ENCODE assay signal across 8 mouse cellular contexts in genomic region chrX:72918682-72919059, GRCm38 (mm10). TPM values are rescaled to one million over a fixed set of nuclear protein-coding genes. Genes with fewer than 3 reads are reported as not detected.
DNase-seq lines count a peak whose midpoint lies in the region; ATAC-seq and TF ChIP-seq lines count a peak whose summit lies in the region.

No protein-coding gene starts in this region.

- WGBS in heart, embryonic 12.5 days = 13% methylated on average over 6 of the region's 6 CpGs
- WGBS in forebrain, embryonic 13.5 days = 16% methylated on average over 6 of the region's 6 CpGs
- WGBS in liver, embryonic 15.5 days (ENCODE audit: insufficient replicate concordance) = 10% methylated on average over 6 of the region's 6 CpGs

- no peak for DNase-seq in heart, adult 8-10 months (ENCODE audit: low spot score)
- DNase-seq in B cell, adult 2 months = no peak
- DNase-seq in spleen, postnatal 36 days (ENCODE audit: low spot score in 2 of 2) = no peak
- DNase-seq in ovary, postnatal 36 days (ENCODE audit: low spot score) = no peak

- H3K36me3 ChIP-seq in heart, embryonic 12.5 days = no peaks in the 10 kb centered on the region
- peaks cover 30% of the 10 kb centered on the region for H3K36me3 ChIP-seq in E14TG2a.4 (ENCODE audit: insufficient read depth, low read length)
- H3K36me3 ChIP-seq in forebrain, embryonic 13.5 days (ENCODE audit: poor library complexity, severe bottlenecking) = no peaks in the 10 kb centered on the region
- H3K36me3 ChIP-seq in liver, embryonic 15.5 days (replicated peaks) = no peaks in the 10 kb centered on the region

- peak overlapping the region; percentile 73 for H3K4me2 ChIP-seq in heart, embryonic 12.5 days
- H3K4me2 ChIP-seq in forebrain, embryonic 13.5 days = peak overlapping the region; percentile 63
- peak overlapping the region; percentile 72 for H3K4me2 ChIP-seq in liver, embryonic 15.5 days

- peak overlapping the region; percentile 68 for H3K27ac ChIP-seq in heart, embryonic 12.5 days (ENCODE audit: poor library complexity, severe bottlenecking)
- H3K27ac ChIP-seq in forebrain, embryonic 13.5 days = peak overlapping the region; percentile 57; the same call in 1 of the 2 replicates
- H3K27ac ChIP-seq in liver, embryonic 15.5 days (replicated peaks) = peak overlapping the region; percentile 66

- H3K27me3 ChIP-seq in heart, embryonic 12.5 days (replicated peaks) = no peaks in the 10 kb centered on the region
- H3K27me3 ChIP-seq in E14TG2a.4 (ENCODE audit: insufficient read depth, low read length) = no peaks in the 10 kb centered on the region
- H3K27me3 ChIP-seq in forebrain, embryonic 13.5 days = no peaks in the 10 kb centered on the region
- no peaks in the 10 kb centered on the region for H3K27me3 ChIP-seq in liver, embryonic 15.5 days

- H3K9me3 ChIP-seq in heart, embryonic 12.5 days (replicated peaks) = no peaks in the 10 kb centered on the region
- no peaks in the 10 kb centered on the region for H3K9me3 ChIP-seq in E14TG2a.4 (ENCODE audit: low read length)
- no peaks in the 10 kb centered on the region for H3K9me3 ChIP-seq in forebrain, embryonic 13.5 days (replicated peaks)
- no peaks in the 10 kb centered on the region for H3K9me3 ChIP-seq in liver, embryonic 15.5 days (replicated peaks)

- H3K4me3 ChIP-seq in heart, embryonic 12.5 days = peak overlapping the region; percentile 66
- peak overlapping the region; percentile 85 for H3K4me3 ChIP-seq in E14TG2a.4 (replicated peaks; ENCODE audit: low read length)
- peak overlapping the region; percentile 54 for H3K4me3 ChIP-seq in forebrain, embryonic 13.5 days
- H3K4me3 ChIP-seq in liver, embryonic 15.5 days (replicated peaks) = peak overlapping the region; percentile 70

- no peak for TF ChIP-seq CTCF in E14TG2a.4 (conservative IDR thresholded peaks at IDR 0.05; ENCODE audit: low read length)

- peak overlapping the region; percentile 69 for H3K9ac ChIP-seq in heart, embryonic 12.5 days
- peak overlapping the region; percentile 66 for H3K9ac ChIP-seq in forebrain, embryonic 13.5 days
- H3K9ac ChIP-seq in liver, embryonic 15.5 days = peak overlapping the region; percentile 64

- ATAC-seq in heart, embryonic 12.5 days (ENCODE audit: insufficient number of reproducible peaks, low FRiP score) = peak; percentile 18; the same call in 1 of the 2 replicates
- no peak for ATAC-seq in forebrain, embryonic 13.5 days
- ATAC-seq in liver, embryonic 15.5 days (ENCODE audit: insufficient read depth) = peak; percentile 33

- H3K4me1 ChIP-seq in heart, embryonic 12.5 days (replicated peaks) = peaks cover 4% of the 10 kb centered on the region; the same call in 1 of the 2 replicates
- no peaks in the 10 kb centered on the region; the same call in 1 of the 2 replicates for H3K4me1 ChIP-seq in E14TG2a.4 (replicated peaks; ENCODE audit: low read depth, low read length)
- H3K4me1 ChIP-seq in forebrain, embryonic 13.5 days = peaks cover 21% of the 10 kb centered on the region
- H3K4me1 ChIP-seq in liver, embryonic 15.5 days (replicated peaks) = peaks cover 9% of the 10 kb centered on the region; the same call in 1 of the 2 replicates

RNA-seq across cellular contexts. Expression of gene Nsdhl, which starts 0.3 kb away (rescaled TPM):
- polyA plus RNA-seq in heart, embryonic 12.5 days (2016; fragmentation: Nextera tagmentation; extraction: Ambion mirVana) = 15.9 TPM in 2 replicates
- total RNA-seq in heart, adult 8-10 months (2022) = 1 to 10 TPM; 4.0 to 5.7 (median 4.2) TPM
- 37.4 and 39.1 TPM in 2 replicates for polyA plus RNA-seq in forebrain, embryonic 13.5 days (2015; fragmentation: Nextera tagmentation; extraction: Ambion mirVana)
- 26.1 and 26.7 TPM in 2 replicates for polyA plus RNA-seq in liver, embryonic 15.5 days (2015; fragmentation: Nextera tagmentation; extraction: Ambion mirVana)

RNA-seq across cellular contexts. Expression of gene Cetn2, which starts 0.5 kb away (rescaled TPM):
- polyA plus RNA-seq in heart, embryonic 12.5 days (2016; fragmentation: Nextera tagmentation; extraction: Ambion mirVana) = 58.4 and 62.8 TPM in 2 replicates
- 10 to 100 TPM; 27.2 to 31.6 (median 29.3) TPM for total RNA-seq in heart, adult 8-10 months (2022)
- polyA plus RNA-seq in forebrain, embryonic 13.5 days (2015; fragmentation: Nextera tagmentation; extraction: Ambion mirVana) = 104 TPM in 2 replicates
- 21.0 and 25.5 TPM in 2 replicates for polyA plus RNA-seq in liver, embryonic 15.5 days (2015; fragmentation: Nextera tagmentation; extraction: Ambion mirVana)
